Mouse (Mus musculus): Measurements from ENCODE around the gene Mapkbp1.

GRCm38 (mm10) chr2:120030380-120030779 lies 57.9 kb downstream of the Mapkbp1 start:
- peak; percentile 27; the same call in 1 of the 2 replicates for TF ChIP-seq EP300 (IDR thresholded peaks at IDR 0.05)
- no peak for TF ChIP-seq CTCF (IDR thresholded peaks at IDR 0.05)

All from lung, postnatal 0 days (tissue).